Mouse (Mus musculus) limb, embryonic 15.5 days (tissue): ENCODE measurements at regions not wholly inside any gene's neighbourhood (a gene's known extent, or its start where the extent isn't known, plus 50 kb on each side); places are given as distances from the start of the nearest gene placed in this dataset.

Experiments
- ATAC-seq: fragments of 200-750 bp; cut with Nextera tagmentation; 2 replicates; pipeline ENCODE4 v1.8.0; 2017; ENCODE audit warnings: low read depth, moderate TSS enrichment; ENCODE audit not compliant: insufficient number of reproducible peaks, low FRiP score, low TSS enrichment
- H3K27ac ChIP-seq: fragments of 300-500 bp; sonication (generic); 2 replicates; pipeline ENCODE4 v1.5.1; 2015; ENCODE audit warnings: moderate library complexity, mild to moderate bottlenecking, inconsistent platforms
- H3K27me3 ChIP-seq: fragments of 300-500 bp; sonication (generic); 2 replicates; pipeline ENCODE4 v1.6.1; 2015; ENCODE audit warnings: inconsistent platforms
- H3K36me3 ChIP-seq: fragments of 300-500 bp; sonication (generic); 2 replicates; pipeline ENCODE4 v1.6.1; 2015; ENCODE audit warnings: inconsistent platforms
- H3K4me1 ChIP-seq: fragments of 300-500 bp; sonication (generic); 2 replicates; pipeline ENCODE4 v1.6.1; 2015; ENCODE audit warnings: inconsistent platforms
- H3K4me2 ChIP-seq: fragments of 300-500 bp; sonication (generic); 2 replicates; pipeline ENCODE4 v1.6.1; 2015; ENCODE audit warnings: mild to moderate bottlenecking, inconsistent platforms
- H3K4me3 ChIP-seq: fragments of 300-500 bp; sonication (generic); 2 replicates; pipeline ENCODE4 v1.5.1; 2015; ENCODE audit warnings: mild to moderate bottlenecking, inconsistent platforms
- H3K9ac ChIP-seq: fragments of 300-500 bp; sonication (generic); 2 replicates; pipeline ENCODE4 v1.6.1; 2015; ENCODE audit warnings: inconsistent platforms
- H3K9me3 ChIP-seq: fragments of 300-500 bp; sonication (generic); 2 replicates; pipeline ENCODE4 v1.6.1; 2016; ENCODE audit warnings: inconsistent platforms
- WGBS: fragments of 180-500 bp; shearing (Covaris S2); methylation state at CpG from one replicate; pipeline ENCODE4 v1.1.7; 2015; 5-methylcytosine and 5-hydroxymethylcytosine counted together

DNA sequence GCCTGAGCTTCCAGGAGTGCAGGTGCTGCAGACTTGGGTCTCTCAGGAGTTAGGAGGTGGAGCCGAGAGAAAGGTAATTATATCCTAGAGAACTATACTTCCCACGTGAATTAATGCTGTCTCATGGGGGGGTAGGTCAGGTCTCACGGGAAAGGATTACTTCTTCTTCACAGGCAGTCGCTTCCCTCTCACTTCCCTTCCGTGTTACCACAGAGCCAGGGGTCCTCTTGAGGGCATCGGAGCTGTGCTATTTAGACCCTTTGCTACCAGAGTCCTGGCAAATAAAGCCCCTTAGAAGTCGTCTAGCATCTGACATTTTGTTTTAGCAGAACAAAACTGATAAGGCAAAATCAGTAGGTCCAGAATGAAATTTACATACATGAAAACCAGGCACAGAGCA, 68.9 kb upstream of the Dph5 start:
- H3K4me1 ChIP-seq = no peaks in the 10 kb centered on the region
- H3K9me3 ChIP-seq = no peaks in the 10 kb centered on the region
- no peaks in the 10 kb centered on the region for H3K36me3 ChIP-seq
- H3K27me3 ChIP-seq = no peaks in the 10 kb centered on the region
- H3K4me3 ChIP-seq = no peak overlapping the region
- ATAC-seq = no peak
- no peak overlapping the region for H3K9ac ChIP-seq
- H3K27ac ChIP-seq = no peak overlapping the region
- no peak overlapping the region for H3K4me2 ChIP-seq
- WGBS = 59% methylated on average over 7 of the region's 7 CpGs

- no peaks in the 10 kb centered on the region for H3K36me3 ChIP-seq
- WGBS = 49% methylated on average over 7 of the region's 7 CpGs
- no peak overlapping the region for H3K9ac ChIP-seq
- no peak overlapping the region for H3K4me2 ChIP-seq
- no peaks in the 10 kb centered on the region for H3K27me3 ChIP-seq
- no peak for ATAC-seq
- H3K4me1 ChIP-seq = no peaks in the 10 kb centered on the region
- no peaks in the 10 kb centered on the region for H3K9me3 ChIP-seq
- no peak overlapping the region for H3K4me3 ChIP-seq
- H3K27ac ChIP-seq = no peak overlapping the region
These were observed 68.1 kb upstream of the Dph5 start for GRCm38 (mm10) chr3:115819401-115820138.

- Histone ChIP-seq H3K9ac (no peak overlapping the region), H3K4me2 (no peak overlapping the region), H3K27me3 (no peaks in the 10 kb centered on the region), H3K27ac (no peak overlapping the region), H3K4me1 (no peaks in the 10 kb centered on the region), H3K9me3 (no peaks in the 10 kb centered on the region), H3K36me3 (no peaks in the 10 kb centered on the region), H3K4me3 (no peak overlapping the region)
- no peak for ATAC-seq
- WGBS = 51% methylated on average over 8 of the region's 8 CpGs
These were observed 67.5 kb upstream of the Dph5 start for GRCm38 (mm10) chr3:115820139-115820481.

DNA sequence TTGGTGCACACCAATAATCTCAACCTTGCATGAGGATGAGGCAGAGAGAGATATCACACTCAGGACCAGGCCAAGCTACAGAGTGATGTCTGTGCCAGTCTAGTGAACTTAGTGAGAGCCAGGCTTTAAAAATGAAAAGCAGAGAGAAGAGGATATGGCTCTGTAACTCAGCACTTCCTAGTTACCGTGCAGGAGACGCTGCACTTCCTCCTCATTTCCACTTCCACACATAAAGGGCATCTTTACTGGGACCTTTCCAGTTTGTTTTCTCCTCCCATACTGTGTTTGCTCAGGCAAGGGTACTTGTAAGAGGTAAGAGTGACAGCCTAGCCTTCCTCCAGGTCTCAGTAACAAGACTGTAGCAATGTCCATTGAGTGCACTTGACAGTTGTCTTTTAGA, 66.0 kb upstream of the Dph5 start:
- Histone ChIP-seq H3K9ac (no peak overlapping the region), H3K27ac (no peak overlapping the region), H3K36me3 (no peaks in the 10 kb centered on the region), H3K4me1 (no peaks in the 10 kb centered on the region), H3K9me3 (no peaks in the 10 kb centered on the region), H3K27me3 (no peaks in the 10 kb centered on the region), H3K4me3 (no peak overlapping the region), H3K4me2 (no peak overlapping the region)
- WGBS = 77% methylated on average over 2 of the region's 2 CpGs
- ATAC-seq = no peak

DNA sequence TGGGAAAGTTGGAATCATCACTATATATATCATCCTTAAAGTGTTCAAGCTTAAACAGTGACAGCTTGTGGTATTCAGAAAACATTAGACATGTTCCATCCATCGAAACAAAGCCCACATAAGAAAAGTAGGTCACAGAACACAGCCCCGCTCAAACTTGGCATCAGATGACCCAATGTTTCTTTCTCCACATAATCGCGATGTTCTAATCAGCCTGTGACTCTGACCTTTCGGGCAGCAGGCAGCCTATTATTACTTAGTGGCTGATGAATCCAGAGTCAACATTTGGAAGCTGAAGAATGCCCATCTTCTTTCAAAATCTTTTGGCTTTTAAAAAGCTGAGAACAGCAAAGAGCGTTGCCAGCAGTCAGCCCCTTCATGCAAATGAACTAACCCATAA, 65.1 kb upstream of the Dph5 start:
- Histone ChIP-seq H3K4me1 (no peaks in the 10 kb centered on the region), H3K27me3 (no peaks in the 10 kb centered on the region), H3K4me3 (no peak overlapping the region), H3K27ac (no peak overlapping the region), H3K4me2 (no peak overlapping the region), H3K9ac (no peak overlapping the region), H3K9me3 (no peaks in the 10 kb centered on the region), H3K36me3 (no peaks in the 10 kb centered on the region)
- 83% methylated on average over 6 of the region's 6 CpGs for WGBS
- no peak for ATAC-seq

GRCm38 (mm10) chr3:115823741-115824140, 63.9 kb upstream of the Dph5 start:
- Histone ChIP-seq H3K4me1 (no peaks in the 10 kb centered on the region), H3K4me2 (no peak overlapping the region), H3K9ac (no peak overlapping the region), H3K9me3 (no peaks in the 10 kb centered on the region), H3K27ac (no peak overlapping the region), H3K27me3 (no peaks in the 10 kb centered on the region), H3K4me3 (no peak overlapping the region), H3K36me3 (no peaks in the 10 kb centered on the region)
- no peak for ATAC-seq
- WGBS = 68% methylated on average over 5 of the region's 5 CpGs

DNA sequence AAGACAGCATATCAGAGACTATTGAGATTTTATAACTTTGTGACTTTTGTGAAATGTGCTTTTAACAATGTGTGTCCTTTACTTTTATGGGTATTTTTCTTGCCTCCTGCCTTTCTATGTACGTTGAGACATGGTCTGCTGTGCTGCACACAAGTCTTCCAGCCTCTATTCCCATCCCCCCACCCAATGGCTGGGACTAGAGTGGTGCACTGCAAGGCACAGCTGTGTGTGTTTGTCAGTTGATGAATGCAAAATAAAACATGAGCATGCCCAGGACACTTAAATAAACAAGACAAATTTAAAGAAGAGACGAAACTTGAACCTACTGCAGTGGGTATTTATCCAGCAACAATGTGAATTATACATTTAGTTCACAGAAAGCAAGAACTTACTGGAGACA, 62.8 kb upstream of the Dph5 start:
- Histone ChIP-seq H3K9me3 (no peaks in the 10 kb centered on the region), H3K9ac (no peak overlapping the region), H3K27me3 (no peaks in the 10 kb centered on the region), H3K4me2 (no peak overlapping the region), H3K4me1 (no peaks in the 10 kb centered on the region), H3K36me3 (no peaks in the 10 kb centered on the region), H3K27ac (no peak overlapping the region), H3K4me3 (no peak overlapping the region)
- ATAC-seq = no peak
- 44% methylated on average over 2 of the region's 2 CpGs for WGBS

DNA sequence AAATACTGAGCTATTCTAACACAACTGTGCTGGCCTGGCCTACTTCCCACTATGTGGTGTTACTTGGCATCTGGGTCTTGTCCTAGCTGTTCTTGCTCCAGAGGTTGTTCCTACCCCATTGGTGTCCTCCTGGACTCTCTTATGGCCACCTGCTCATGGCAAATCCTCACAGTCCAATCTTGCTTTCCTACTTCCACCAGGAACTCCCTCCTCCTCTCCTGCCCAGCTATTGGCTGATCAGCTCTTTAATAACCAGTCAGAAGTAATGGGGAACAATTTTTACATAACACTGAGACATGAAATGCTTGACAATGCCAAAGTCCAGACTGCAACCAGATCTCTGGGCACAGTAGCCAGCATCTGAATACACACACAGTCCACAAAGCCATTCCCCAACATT, 52.3 kb upstream of the Dph5 start:
- H3K4me3 ChIP-seq = no peak overlapping the region
- H3K9me3 ChIP-seq = no peaks in the 10 kb centered on the region
- no peak overlapping the region for H3K4me2 ChIP-seq
- H3K9ac ChIP-seq = no peak overlapping the region
- H3K27me3 ChIP-seq = no peaks in the 10 kb centered on the region
- ATAC-seq = no peak
- no peaks in the 10 kb centered on the region for H3K4me1 ChIP-seq
- H3K36me3 ChIP-seq = no peaks in the 10 kb centered on the region
- H3K27ac ChIP-seq = no peak overlapping the region

- no peak overlapping the region for H3K4me3 ChIP-seq
- H3K4me2 ChIP-seq = no peak overlapping the region
- no peaks in the 10 kb centered on the region for H3K27me3 ChIP-seq
- no peak overlapping the region for H3K27ac ChIP-seq
- H3K36me3 ChIP-seq = no peaks in the 10 kb centered on the region
- H3K9ac ChIP-seq = no peak overlapping the region
- ATAC-seq = no peak
- no peaks in the 10 kb centered on the region for H3K9me3 ChIP-seq
- H3K4me1 ChIP-seq = no peaks in the 10 kb centered on the region
- 90% methylated on average over 1 of the region's 1 CpGs for WGBS
These were observed 49.9 kb upstream of the Dph5 start for GRCm38 (mm10) chr3:115837617-115838216.
